Mouse (Mus musculus): ENCODE results near the gene Irgm1.

- no peak for TF ChIP-seq CTCF (IDR thresholded peaks at IDR 0.05; ENCODE audit: control insufficient read depth, insufficient read depth, insufficient replicate concordance, low read depth, low read length)
- TF ChIP-seq POLR2A (IDR thresholded peaks at IDR 0.05; ENCODE audit: control insufficient read depth, low read depth, low read length), result no peak
Measured at GRCm38 (mm10) chr11:48823536-48823972, 47.9 kb downstream of the Irgm1 start.
